Mouse (Mus musculus) midbrain, embryonic 16.5 days (tissue): ENCODE data around the gene Clrn2. TPM values are rescaled to one million over a fixed set of nuclear protein-coding genes. Genes with fewer than 3 reads are reported as not detected.

ENCODE experiments used
- ATAC-seq: fragments of 200-750 bp; cut with Nextera tagmentation; 2 replicates; pipeline ENCODE4 v1.8.0; 2017; ENCODE audit warnings: moderate TSS enrichment
- H3K27ac ChIP-seq: fragments of 300-500 bp; sonication (generic); 2 replicates; pipeline ENCODE4 v1.5.1; 2014; ENCODE audit warnings: mild to moderate bottlenecking, low read length, mixed read lengths
- H3K27me3 ChIP-seq: fragments of 300-500 bp; sonication (generic); 2 replicates; pipeline ENCODE4 v1.6.1; 2014; ENCODE audit warnings: low read depth, low read length, mixed read lengths; ENCODE audit not compliant: control insufficient read depth, insufficient read depth
- H3K36me3 ChIP-seq: fragments of 300-500 bp; sonication (generic); 2 replicates; pipeline ENCODE4 v1.6.1; 2014; ENCODE audit warnings: mild to moderate bottlenecking, low read length, moderate library complexity, mixed read lengths; ENCODE audit not compliant: control insufficient read depth, insufficient read depth
- H3K4me1 ChIP-seq: fragments of 300-500 bp; sonication (generic); 2 replicates; pipeline ENCODE4 v1.6.1; 2014; ENCODE audit warnings: mild to moderate bottlenecking, low read length, mixed read lengths; ENCODE audit not compliant: control insufficient read depth, insufficient read depth
- H3K4me2 ChIP-seq: fragments of 300-500 bp; sonication (generic); 2 replicates; pipeline ENCODE4 v1.6.1; 2014; ENCODE audit warnings: mild to moderate bottlenecking, low read length, mixed read lengths
- H3K4me3 ChIP-seq: fragments of 300-500 bp; sonication (generic); 2 replicates; pipeline ENCODE4 v1.5.1; 2014; ENCODE audit warnings: low read depth, mild to moderate bottlenecking, low read length, moderate library complexity, mixed read lengths
- H3K9ac ChIP-seq: fragments of 300-500 bp; sonication (generic); 2 replicates; pipeline ENCODE4 v1.6.1; 2014; ENCODE audit warnings: low read depth, low read length, mixed read lengths
- H3K9me3 ChIP-seq: fragments of 300-500 bp; sonication (generic); replicated peaks from 2 replicates; pipeline ENCODE4 v1.6.1; 2014; ENCODE audit warnings: mild to moderate bottlenecking, low read length, mixed read lengths; ENCODE audit not compliant: control insufficient read depth, poor library complexity, severe bottlenecking
- WGBS: fragments of 180-500 bp; shearing (Covaris S2); extraction: QIAGEN DNeasy Blood & Tissue Kit; methylation state at CpG from one replicate; pipeline ENCODE4 v1.1.7; 2014; 5-methylcytosine and 5-hydroxymethylcytosine counted together
- polyA plus RNA-seq: library from polyadenylated mRNA; unstranded; fragments of >200 nt; fragmentation: Nextera tagmentation; extraction: Ambion mirVana; gene quantifications from 2 replicates; pipeline ENCODE4 v1.2.1, GENCODE M21; 2015

Clrn2 gene
- polyA plus RNA-seq, 1 experiment from 2014 or later = 0.33 TPM

GRCm38 (mm10) chr5:45495429-45495975, 42.0 kb downstream of the Clrn2 start:
- 90% methylated on average over 3 of the region's 3 CpGs for WGBS
- Histone ChIP-seq H3K36me3 (no peaks in the 10 kb centered on the region), H3K9ac (no peak overlapping the region), H3K4me2 (no peak overlapping the region), H3K27ac (no peak overlapping the region), H3K27me3 (no peaks in the 10 kb centered on the region), H3K4me3 (no peak overlapping the region), H3K4me1 (peaks cover 9% of the 10 kb centered on the region), H3K9me3 (no peaks in the 10 kb centered on the region)
- no peak for ATAC-seq

DNA sequence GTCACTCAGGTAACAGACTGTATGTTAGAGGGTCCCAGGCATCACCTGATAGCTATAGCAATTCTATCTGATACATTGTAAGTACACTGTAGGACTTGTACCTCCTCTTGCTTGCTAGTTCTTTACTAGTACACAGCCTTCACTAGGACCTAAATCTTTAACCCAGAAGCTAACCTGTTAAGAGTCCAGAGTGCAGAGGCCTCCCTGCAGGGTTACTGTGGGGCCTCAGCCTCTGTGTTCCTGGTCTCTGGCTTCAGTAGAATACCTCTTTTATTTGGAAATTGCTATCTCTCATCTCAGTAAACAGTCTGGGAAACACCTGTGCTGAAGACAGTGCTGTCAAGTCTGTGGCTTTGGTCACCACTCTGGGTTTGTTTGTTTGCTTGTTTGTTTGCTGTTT, 42.5 kb downstream of the Clrn2 start:
- H3K4me1 ChIP-seq = peaks cover 9% of the 10 kb centered on the region
- no peak overlapping the region for H3K9ac ChIP-seq
- no peak overlapping the region for H3K27ac ChIP-seq
- H3K4me2 ChIP-seq = no peak overlapping the region
- no peaks in the 10 kb centered on the region for H3K27me3 ChIP-seq
- no peak overlapping the region for H3K4me3 ChIP-seq
- ATAC-seq = no peak
- no peaks in the 10 kb centered on the region for H3K36me3 ChIP-seq
- H3K9me3 ChIP-seq = no peaks in the 10 kb centered on the region

DNA sequence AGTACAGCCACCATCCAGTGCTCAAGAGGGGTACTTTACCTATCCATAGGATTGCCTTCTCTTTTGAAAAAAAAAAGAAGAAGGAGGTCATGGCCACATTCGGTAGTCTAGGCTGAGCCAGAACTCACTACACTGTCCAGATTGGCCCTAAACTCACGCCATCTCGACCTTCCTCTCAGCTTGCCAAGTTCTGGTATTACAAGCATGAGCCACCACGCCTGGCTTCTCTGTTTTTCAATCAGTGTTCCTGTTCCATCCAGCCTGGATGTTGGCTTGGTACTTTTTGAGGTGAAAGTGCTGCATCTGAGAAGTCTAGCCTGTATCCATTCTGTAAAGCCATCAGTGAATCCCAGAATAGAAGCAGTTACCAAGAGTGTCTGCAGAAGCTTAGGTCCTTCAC, 42.9 kb downstream of the Clrn2 start:
- H3K27me3 ChIP-seq = no peaks in the 10 kb centered on the region
- H3K4me2 ChIP-seq = no peak overlapping the region
- no peak for ATAC-seq
- WGBS = 93% methylated on average over 4 of the region's 4 CpGs
- no peaks in the 10 kb centered on the region for H3K36me3 ChIP-seq
- no peak overlapping the region for H3K27ac ChIP-seq
- no peak overlapping the region for H3K4me3 ChIP-seq
- no peaks in the 10 kb centered on the region for H3K9me3 ChIP-seq
- peaks cover 9% of the 10 kb centered on the region for H3K4me1 ChIP-seq
- H3K9ac ChIP-seq = no peak overlapping the region

DNA sequence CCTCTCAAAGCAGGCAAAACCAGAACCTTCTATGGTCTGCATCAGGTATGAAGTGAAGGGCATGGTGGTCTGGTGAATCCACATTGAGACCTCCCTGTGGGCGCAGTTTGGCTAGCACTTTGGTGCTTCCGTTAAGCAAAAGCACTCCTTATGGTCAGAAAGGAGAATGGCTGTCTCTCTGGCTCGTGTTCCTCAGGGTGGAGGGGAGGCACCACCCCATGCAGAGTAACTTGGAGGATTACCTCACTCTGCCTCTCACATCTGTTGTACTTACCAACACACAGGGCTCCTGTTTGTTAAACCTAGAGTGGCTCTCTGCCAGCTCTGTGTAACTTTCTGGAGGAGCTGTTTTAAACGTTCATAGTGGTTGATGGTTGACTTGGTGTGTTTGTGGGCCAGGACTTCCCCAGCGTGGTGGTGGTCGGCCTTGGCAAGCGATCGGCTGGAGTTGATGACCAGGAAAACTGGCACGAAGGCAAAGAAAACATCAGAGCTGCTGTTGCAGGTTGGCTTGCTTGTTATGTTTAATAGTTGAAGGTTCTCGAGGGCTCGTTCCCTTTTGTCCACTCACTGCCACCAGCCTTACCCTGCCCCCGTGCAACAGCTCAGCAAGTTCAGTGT, 43.5 kb downstream of the Clrn2 start:
- peaks cover 9% of the 10 kb centered on the region for H3K4me1 ChIP-seq
- 87% methylated on average over 12 of the region's 12 CpGs for whole genome bisulfite sequencing
- H3K4me3 ChIP-seq = no peak overlapping the region
- no peak for ATAC-seq
- no peak overlapping the region for H3K4me2 ChIP-seq
- no peak overlapping the region for H3K27ac ChIP-seq
- H3K9me3 ChIP-seq = no peaks in the 10 kb centered on the region
- H3K9ac ChIP-seq = no peak overlapping the region
- no peaks in the 10 kb centered on the region for H3K36me3 ChIP-seq
- H3K27me3 ChIP-seq = no peaks in the 10 kb centered on the region

DNA sequence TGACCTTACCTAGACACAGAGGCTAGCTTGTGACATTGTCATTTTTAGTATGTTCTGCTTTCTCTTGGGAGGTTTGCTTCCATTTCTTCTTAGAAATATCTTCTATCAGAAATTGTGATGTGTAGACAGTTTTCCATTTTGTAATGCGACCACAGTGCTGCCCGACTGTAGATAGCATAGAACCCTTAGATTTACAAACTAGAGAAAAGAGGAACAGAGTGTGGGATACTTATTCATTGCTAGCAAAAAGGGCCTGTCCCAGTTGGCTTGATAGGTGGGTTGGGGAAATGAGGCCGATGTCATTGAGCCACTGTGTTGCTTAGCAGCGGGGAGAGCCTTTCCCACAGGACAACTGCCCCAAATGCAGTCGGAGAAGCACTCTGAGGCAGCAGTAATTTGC, 44.0 kb downstream of the Clrn2 start:
- Histone ChIP-seq H3K4me3 (no peak overlapping the region), H3K4me1 (peaks cover 8% of the 10 kb centered on the region), H3K27me3 (no peaks in the 10 kb centered on the region), H3K27ac (no peak overlapping the region), H3K36me3 (no peaks in the 10 kb centered on the region), H3K9ac (no peak overlapping the region), H3K9me3 (no peaks in the 10 kb centered on the region), H3K4me2 (no peak overlapping the region)
- ATAC-seq = no peak
- WGBS = 86% methylated on average over 5 of the region's 5 CpGs

GRCm38 (mm10) chr5:45510071-45510470, 56.5 kb downstream of the Clrn2 start:
- Histone ChIP-seq H3K27me3 (no peaks in the 10 kb centered on the region), H3K4me1 (no peaks in the 10 kb centered on the region), H3K4me2 (no peak overlapping the region), H3K4me3 (no peak overlapping the region), H3K9ac (no peak overlapping the region), H3K9me3 (no peaks in the 10 kb centered on the region), H3K27ac (no peak overlapping the region), H3K36me3 (peaks cover 22% of the 10 kb centered on the region)
- ATAC-seq = no peak
- whole genome bisulfite sequencing = 79% methylated on average over 7 of the region's 7 CpGs

GRCm38 (mm10) chr5:45512908-45513307, 59.4 kb downstream of the Clrn2 start:
- Histone ChIP-seq H3K27me3 (no peaks in the 10 kb centered on the region), H3K9me3 (no peaks in the 10 kb centered on the region), H3K9ac (no peak overlapping the region), H3K4me2 (no peak overlapping the region), H3K4me1 (no peaks in the 10 kb centered on the region), H3K27ac (no peak overlapping the region), H3K4me3 (no peak overlapping the region), H3K36me3 (peaks cover 10% of the 10 kb centered on the region)
- 92% methylated on average over 6 of the region's 6 CpGs for WGBS
- no peak for ATAC-seq

- no peak overlapping the region for H3K9ac ChIP-seq
- H3K9me3 ChIP-seq = no peaks in the 10 kb centered on the region
- no peaks in the 10 kb centered on the region for H3K27me3 ChIP-seq
- no peak overlapping the region for H3K4me3 ChIP-seq
- H3K27ac ChIP-seq = no peak overlapping the region
- H3K4me1 ChIP-seq = no peaks in the 10 kb centered on the region
- H3K36me3 ChIP-seq = peaks cover 10% of the 10 kb centered on the region
- H3K4me2 ChIP-seq = no peak overlapping the region
- ATAC-seq = no peak
- 92% methylated on average over 2 of the region's 2 CpGs for WGBS
Measured at GRCm38 (mm10) chr5:45513511-45513910, 60.0 kb downstream of the Clrn2 start.
